In genomic region chr15:51682331-51682730, GRCm38 (mm10) we compare ENCODE assay signal across 17 mouse cellular contexts.
"Had no signal": no experiment of that assay in that cellular context is flagged by ENCODE, and none has a peak within 500 bp of the region (broad histone marks: within the 10 kb centered on the region; RNA-seq: fewer than 3 reads in every experiment).

No protein-coding gene starts in this region.

- DNase-seq: lung, adult 18-20 months; lung, postnatal 14 days; lung, postnatal 36 days; midbrain, embryonic 14.5 days; right cerebral cortex, postnatal 14 days; thymus, adult 2 months; thymus, postnatal 25 days; thymus, postnatal 4 days had no signal

- ATAC-seq: lung, postnatal 0 days; midbrain, embryonic 16.5 days had no signal

- H3K9me3 ChIP-seq: lung, embryonic 15.5 days; midbrain, embryonic 10.5 days; midbrain, embryonic 12.5 days; neural tube, embryonic 12.5 days; stomach, embryonic 15.5 days had no signal

- H3K27ac ChIP-seq: lung, embryonic 15.5 days; macrophage; midbrain, embryonic 10.5 days; midbrain, embryonic 12.5 days; neural tube, embryonic 12.5 days; stomach, embryonic 15.5 days; stomach, postnatal 0 days had no signal

- H3K4me2 ChIP-seq: lung, embryonic 15.5 days; midbrain, embryonic 12.5 days; neural tube, embryonic 12.5 days; stomach, embryonic 15.5 days had no signal

- H3K9ac ChIP-seq: lung, embryonic 15.5 days; midbrain, embryonic 12.5 days; neural tube, embryonic 12.5 days; stomach, embryonic 15.5 days had no signal

- H3K4me1 ChIP-seq: lung, embryonic 15.5 days; midbrain, embryonic 12.5 days; neural tube, embryonic 12.5 days; stomach, embryonic 15.5 days had no signal

- H3K4me3 ChIP-seq: lung, embryonic 15.5 days; midbrain, embryonic 10.5 days; midbrain, embryonic 12.5 days; neural tube, embryonic 12.5 days; stomach, embryonic 15.5 days had no signal

- H3K27me3 ChIP-seq: lung, embryonic 15.5 days; midbrain, embryonic 12.5 days; neural tube, embryonic 12.5 days; stomach, embryonic 15.5 days had no signal

- H3K36me3 ChIP-seq: lung, embryonic 15.5 days; midbrain, embryonic 10.5 days; midbrain, embryonic 12.5 days; neural tube, embryonic 12.5 days; stomach, embryonic 15.5 days had no signal
